Mouse (Mus musculus): ENCODE measurements around the gene BC048671. TPM values are rescaled to one million over a fixed set of nuclear protein-coding genes. Genes with fewer than 3 reads are reported as not detected.

Gene BC048671
- total RNA-seq, 2 experiments from 2014 or later, result not detected

DNA sequence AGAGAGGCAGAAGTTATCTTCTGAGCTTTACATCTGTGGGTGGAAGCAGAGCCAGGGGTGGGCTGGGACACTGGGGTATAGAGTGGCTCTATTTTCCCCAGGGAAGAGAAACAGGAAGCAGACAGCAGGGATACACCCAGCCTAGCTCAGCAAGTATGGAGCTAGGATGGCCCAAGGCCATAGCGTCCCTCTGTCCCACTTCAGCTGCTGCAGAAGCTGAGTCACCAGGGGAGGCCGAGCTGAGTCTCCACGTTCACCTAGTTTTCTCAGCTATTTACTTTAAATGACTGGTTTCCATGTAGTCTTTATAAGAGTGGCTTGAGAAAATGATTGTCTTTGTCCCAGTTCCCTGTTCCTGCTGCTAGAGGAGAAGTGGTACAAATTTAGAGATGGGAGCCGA is 47.5 kb downstream of the BC048671 start:
- no peak for ATAC-seq (replicated peaks; ENCODE audit: poor library complexity)

- ATAC-seq (replicated peaks; ENCODE audit: poor library complexity), result no peak
Observed at GRCm38 (mm10) chr6:90350011-90350410, 49.0 kb downstream of the BC048671 start.

Other genes starting within 250 kb of the BC048671 start
- gene Vmn1r49, start 222.7 kb upstream of the BC048671 start, total RNA-seq (2015), result not detected in 2 replicates
- gene Vmn1r49, start 222.7 kb upstream of the BC048671 start, total RNA-seq (2017), result not detected in 2 replicates
- gene Vmn1r50, start 199.8 kb upstream of the BC048671 start, total RNA-seq (2015), result not detected in 2 replicates
- gene Vmn1r50, start 199.8 kb upstream of the BC048671 start, total RNA-seq (2017), result not detected in 2 replicates
- not detected in 2 replicates for gene Vmn1r51, start 178.6 kb upstream of the BC048671 start, total RNA-seq (2015)
- gene Vmn1r51, start 178.6 kb upstream of the BC048671 start, total RNA-seq (2017), result not detected in 2 replicates
- not detected in 2 replicates for gene Vmn1r52, start 126.4 kb upstream of the BC048671 start, total RNA-seq (2015)
- not detected in 2 replicates for gene Vmn1r52, start 126.4 kb upstream of the BC048671 start, total RNA-seq (2017)
- gene V1ra8, start 98.4 kb upstream of the BC048671 start, total RNA-seq (2015), result not detected in 2 replicates
- not detected in 2 replicates for gene V1ra8, start 98.4 kb upstream of the BC048671 start, total RNA-seq (2017)
- not detected in 2 replicates for gene Vmn1r53, start 76.8 kb upstream of the BC048671 start, total RNA-seq (2015)
- gene Vmn1r53, start 76.8 kb upstream of the BC048671 start, total RNA-seq (2017), result not detected in 2 replicates
- gene Vmn1r54, start 54.9 kb upstream of the BC048671 start, total RNA-seq (2015), result not detected in 2 replicates
- gene Vmn1r54, start 54.9 kb upstream of the BC048671 start, total RNA-seq (2017), result not detected in 2 replicates
- gene Chst13, start 24.0 kb downstream of the BC048671 start, total RNA-seq (2015), result 17.3 and 20.7 TPM in 2 replicates
- 10.9 and 11.3 TPM in 2 replicates for gene Chst13, start 24.0 kb downstream of the BC048671 start, total RNA-seq (2017)
- gene Uroc1, start 32.1 kb downstream of the BC048671 start, total RNA-seq (2015), result not detected in 2 replicates
- not detected in 2 replicates for gene Uroc1, start 32.1 kb downstream of the BC048671 start, total RNA-seq (2017)
- 11.1 and 11.8 TPM in 2 replicates for gene Zxdc, start 68.3 kb downstream of the BC048671 start, total RNA-seq (2015)
- 8.7 and 9.6 TPM in 2 replicates for gene Zxdc, start 68.3 kb downstream of the BC048671 start, total RNA-seq (2017)
- not detected in 2 replicates for gene Cfap100, start 127.6 kb downstream of the BC048671 start, total RNA-seq (2015)
- not detected in 2 replicates for gene Cfap100, start 127.6 kb downstream of the BC048671 start, total RNA-seq (2017)
- gene Klf15, start 161.4 kb downstream of the BC048671 start, total RNA-seq (2015), result 0.22 TPM in 1 of 2 replicates, not detected in the other
- not detected in 2 replicates for gene Klf15, start 161.4 kb downstream of the BC048671 start, total RNA-seq (2017)
- 1.1 TPM in 2 replicates for gene Aldh1l1, start 185.2 kb downstream of the BC048671 start, total RNA-seq (2015)
- 2.0 and 2.4 TPM in 2 replicates for gene Aldh1l1, start 185.2 kb downstream of the BC048671 start, total RNA-seq (2017)